Mouse (Mus musculus): ENCODE measurements around the gene Glis1. TPM values are rescaled to one million over a fixed set of nuclear protein-coding genes. Genes with fewer than 3 reads are reported as not detected.

Gene Glis1
- 4.5 and 4.9 TPM in 2 replicates for polyA plus RNA-seq (2016; fragmentation: Nextera tagmentation; extraction: Ambion mirVana)

- Histone ChIP-seq H3K4me3 (peak within 1 kb of the TSS; percentile 64), H3K27ac (no peak within 1 kb of the TSS; the same call in 1 of the 2 replicates), H3K36me3 (no peaks in the 10 kb centered on the region), H3K9ac (peak within 1 kb of the TSS; percentile 72), H3K9me3 (no peaks in the 10 kb centered on the region), H3K4me2 (replicated peaks) (peak within 1 kb of the TSS; percentile 97), H3K27me3 (replicated peaks) (peaks cover 66% of the 10 kb centered on the region), H3K4me1 (peaks cover 11% of the 10 kb centered on the region)
- WGBS = under 1% methylated on average over 108 of the region's 112 CpGs
- peak; percentile 75 for ATAC-seq (ENCODE audit: low FRiP score, low read depth)
Measured at GRCm38 (mm10) chr4:107434356-107435237, at the start of gene Glis1. Gene Glis1 (plus strand): TSS chr4:107434591.

GRCm38 (mm10) chr4:107387038-107387437 lies 47.4 kb upstream of the Glis1 start:
- 98% methylated on average over 4 of the region's 4 CpGs for WGBS
- no peak overlapping the region for H3K4me2 ChIP-seq (replicated peaks)

DNA sequence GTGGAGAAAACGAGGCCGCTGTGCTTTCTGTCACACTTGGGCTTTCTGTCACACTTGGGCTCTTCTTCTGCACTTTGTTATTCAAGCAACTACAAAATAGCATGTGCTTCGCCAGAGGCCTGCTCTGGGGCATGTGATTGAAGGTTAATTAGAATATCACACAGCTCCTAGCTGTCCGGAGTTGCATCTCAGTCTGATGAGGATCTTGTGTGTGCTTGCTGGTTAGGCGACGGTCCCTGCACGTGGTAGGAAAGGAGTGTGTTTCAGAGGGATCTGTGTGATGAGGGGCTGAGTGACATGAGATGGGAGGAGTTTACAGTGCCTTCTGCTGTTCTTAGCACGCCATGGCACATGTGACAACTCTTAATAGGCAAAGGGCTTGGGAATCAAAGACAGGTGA lies 46.9 kb upstream of the Glis1 start:
- Histone ChIP-seq H3K27ac (no peak overlapping the region), H3K36me3 (peaks cover 60% of the 10 kb centered on the region), H3K4me2 (replicated peaks) (no peak overlapping the region), H3K4me1 (no peaks in the 10 kb centered on the region), H3K27me3 (replicated peaks) (no peaks in the 10 kb centered on the region), H3K9me3 (no peaks in the 10 kb centered on the region), H3K4me3 (no peak overlapping the region), H3K9ac (no peak overlapping the region)
- WGBS = 95% methylated on average over 8 of the region's 8 CpGs
- ATAC-seq (ENCODE audit: low FRiP score, low read depth) = no peak

More at GRCm38 (mm10) chr4:107387038-107387437, 47.4 kb upstream of the Glis1 start:
- Histone ChIP-seq H3K27me3 (replicated peaks) (no peaks in the 10 kb centered on the region), H3K4me1 (no peaks in the 10 kb centered on the region), H3K4me3 (no peak overlapping the region), H3K9me3 (no peaks in the 10 kb centered on the region), H3K36me3 (peaks cover 59% of the 10 kb centered on the region), H3K9ac (no peak overlapping the region), H3K27ac (no peak overlapping the region)
- ATAC-seq (ENCODE audit: low FRiP score, low read depth) = no peak

DNA sequence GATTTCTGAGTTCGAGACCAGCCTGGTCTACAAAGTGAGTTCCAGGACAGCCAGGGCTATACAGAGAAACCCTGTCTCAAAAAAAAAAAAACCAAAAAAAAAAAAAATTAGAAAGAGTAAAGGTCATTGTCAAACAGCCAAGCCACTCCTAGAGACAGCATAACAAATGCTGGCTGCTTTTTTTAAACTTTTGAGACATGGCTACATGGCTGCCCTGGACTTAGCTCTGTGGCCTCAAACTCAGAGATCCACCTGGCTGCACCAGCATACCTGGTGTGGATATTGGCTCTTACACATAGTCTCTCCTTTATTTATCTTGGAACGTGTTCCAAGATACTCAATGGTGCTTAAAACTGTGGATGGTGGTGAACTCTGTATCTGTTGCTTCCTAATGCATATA lies 46.1 kb upstream of the Glis1 start:
- Histone ChIP-seq H3K4me3 (no peak overlapping the region), H3K9ac (no peak overlapping the region), H3K9me3 (no peaks in the 10 kb centered on the region), H3K27me3 (replicated peaks) (no peaks in the 10 kb centered on the region), H3K4me2 (replicated peaks) (no peak overlapping the region), H3K36me3 (peaks cover 58% of the 10 kb centered on the region), H3K4me1 (no peaks in the 10 kb centered on the region), H3K27ac (no peak overlapping the region)
- WGBS = 93% methylated on average over 2 of the region's 2 CpGs
- ATAC-seq (ENCODE audit: low FRiP score, low read depth) = no peak

DNA sequence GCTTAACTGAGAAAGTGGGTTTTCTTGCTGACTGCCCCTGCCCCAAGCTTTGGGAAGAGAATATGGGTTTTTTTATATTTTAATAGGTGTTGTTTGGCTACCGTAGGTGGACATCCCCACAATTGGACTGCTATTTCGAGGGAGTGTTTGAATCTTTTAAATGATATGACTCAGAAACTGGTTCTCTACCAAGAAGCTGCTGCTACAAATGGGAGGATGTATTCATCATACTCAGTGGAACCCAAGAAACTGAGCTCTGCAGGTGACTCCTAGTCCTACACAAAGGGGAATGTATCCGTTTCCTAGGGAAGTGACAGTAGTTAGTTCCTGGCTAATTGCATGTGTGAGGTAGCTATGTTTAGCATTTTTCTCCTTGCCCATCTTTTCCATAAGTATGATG lies 45.0 kb upstream of the Glis1 start:
- Histone ChIP-seq H3K27ac (no peak overlapping the region), H3K4me2 (replicated peaks) (no peak overlapping the region), H3K27me3 (replicated peaks) (no peaks in the 10 kb centered on the region), H3K36me3 (peaks cover 64% of the 10 kb centered on the region), H3K4me1 (no peaks in the 10 kb centered on the region), H3K9me3 (no peaks in the 10 kb centered on the region), H3K9ac (no peak overlapping the region), H3K4me3 (no peak overlapping the region)
- ATAC-seq (ENCODE audit: low FRiP score, low read depth) = no peak
- WGBS = 94% methylated on average over 3 of the region's 3 CpGs

- Histone ChIP-seq H3K4me2 (replicated peaks) (no peak overlapping the region), H3K9ac (no peak overlapping the region), H3K4me1 (no peaks in the 10 kb centered on the region), H3K36me3 (peaks cover 73% of the 10 kb centered on the region), H3K27ac (no peak overlapping the region), H3K27me3 (replicated peaks) (no peaks in the 10 kb centered on the region), H3K4me3 (no peak overlapping the region), H3K9me3 (no peaks in the 10 kb centered on the region)
- WGBS = 96% methylated on average over 2 of the region's 2 CpGs
- no peak for ATAC-seq (ENCODE audit: low FRiP score, low read depth)
Measured at GRCm38 (mm10) chr4:107393771-107394170, 40.6 kb upstream of the Glis1 start.

DNA sequence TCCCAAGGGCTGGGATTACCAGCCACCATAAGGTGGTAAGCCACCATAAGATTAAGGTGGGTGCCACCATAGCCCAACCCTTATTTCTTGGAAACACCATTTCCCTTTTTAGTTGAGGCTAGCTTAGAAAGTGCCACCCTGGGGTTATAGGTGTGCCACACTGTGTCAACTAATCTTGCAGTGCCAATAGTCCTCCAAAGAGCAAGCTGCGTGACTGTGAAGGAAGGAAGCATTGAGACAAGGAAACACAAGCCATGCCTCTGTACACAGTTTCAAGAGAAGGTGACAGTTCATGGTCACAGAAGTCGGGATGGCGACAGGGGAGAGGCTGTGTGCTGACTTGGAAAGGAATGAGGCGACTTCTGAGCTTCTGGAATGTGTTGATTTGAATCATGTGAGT lies 14.2 kb upstream of the Glis1 start:
- H3K36me3 ChIP-seq = peaks cover 10% of the 10 kb centered on the region

GRCm38 (mm10) chr4:107421711-107422110 lies 12.7 kb upstream of the Glis1 start:
- Histone ChIP-seq H3K4me2 (replicated peaks) (peak overlapping the region; percentile 48), H3K27ac (no peak overlapping the region), H3K9ac (no peak overlapping the region), H3K9me3 (no peaks in the 10 kb centered on the region), H3K27me3 (replicated peaks) (no peaks in the 10 kb centered on the region), H3K4me1 (peaks cover 7% of the 10 kb centered on the region), H3K4me3 (no peak overlapping the region), H3K36me3 (peaks cover 10% of the 10 kb centered on the region)
- 6% methylated on average over 14 of the region's 14 CpGs for WGBS
- no peak for ATAC-seq (ENCODE audit: low FRiP score, low read depth)

More for the DNA sequence above, 14.2 kb upstream of the Glis1 start:
- 87% methylated on average over 4 of the region's 4 CpGs for WGBS
- H3K4me3 ChIP-seq = no peak overlapping the region
- no peaks in the 10 kb centered on the region for H3K9me3 ChIP-seq
- peaks cover 7% of the 10 kb centered on the region for H3K4me1 ChIP-seq
- no peak overlapping the region for H3K9ac ChIP-seq
- no peak for ATAC-seq (ENCODE audit: low FRiP score, low read depth)
- no peak overlapping the region for H3K27ac ChIP-seq
- no peaks in the 10 kb centered on the region for H3K27me3 ChIP-seq (replicated peaks)
- no peak overlapping the region for H3K4me2 ChIP-seq (replicated peaks)

GRCm38 (mm10) chr4:107422176-107422575 lies 12.2 kb upstream of the Glis1 start:
- 23% methylated on average over 6 of the region's 6 CpGs for WGBS
- H3K4me1 ChIP-seq = peaks cover 7% of the 10 kb centered on the region
- no peak overlapping the region for H3K27ac ChIP-seq
- ATAC-seq (ENCODE audit: low FRiP score, low read depth) = no peak
- H3K9me3 ChIP-seq = no peaks in the 10 kb centered on the region
- H3K9ac ChIP-seq = no peak overlapping the region
- no peak overlapping the region for H3K4me2 ChIP-seq (replicated peaks)
- H3K36me3 ChIP-seq = peaks cover 10% of the 10 kb centered on the region
- H3K27me3 ChIP-seq (replicated peaks) = no peaks in the 10 kb centered on the region
- no peak overlapping the region for H3K4me3 ChIP-seq

GRCm38 (mm10) chr4:107425616-107426015 lies 8.8 kb upstream of the Glis1 start:
- no peak for ATAC-seq (ENCODE audit: low FRiP score, low read depth)
- Histone ChIP-seq H3K27ac (no peak overlapping the region), H3K27me3 (replicated peaks) (no peaks in the 10 kb centered on the region), H3K4me2 (replicated peaks) (no peak overlapping the region), H3K4me3 (no peak overlapping the region), H3K36me3 (no peaks in the 10 kb centered on the region), H3K9me3 (no peaks in the 10 kb centered on the region), H3K9ac (no peak overlapping the region), H3K4me1 (peaks cover 7% of the 10 kb centered on the region)
- WGBS = 91% methylated on average over 12 of the region's 12 CpGs

DNA sequence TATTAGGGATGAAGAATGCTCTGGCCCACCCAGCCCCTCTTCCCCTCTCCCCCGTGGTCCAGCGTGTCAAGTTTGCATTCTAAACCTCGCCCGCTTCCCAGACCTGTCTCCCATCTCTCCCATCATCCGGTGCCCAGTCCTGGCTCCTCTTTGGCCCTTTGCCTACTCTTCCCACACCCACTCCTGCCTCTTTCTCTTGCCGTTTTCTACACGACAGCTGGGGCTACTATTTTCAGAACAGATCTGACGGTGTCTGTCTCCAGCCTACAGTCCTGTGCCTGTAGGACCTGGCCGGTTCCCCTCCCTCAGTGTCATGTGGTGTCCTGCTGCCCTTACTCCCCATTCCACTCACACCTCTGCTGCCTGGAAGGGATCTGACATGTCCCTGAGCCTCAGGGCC lies 7.8 kb upstream of the Glis1 start:
- Histone ChIP-seq H3K9ac (no peak overlapping the region), H3K27me3 (replicated peaks) (no peaks in the 10 kb centered on the region), H3K4me1 (peaks cover 2% of the 10 kb centered on the region), H3K36me3 (no peaks in the 10 kb centered on the region), H3K27ac (no peak overlapping the region), H3K4me2 (replicated peaks) (no peak overlapping the region), H3K4me3 (no peak overlapping the region), H3K9me3 (no peaks in the 10 kb centered on the region)
- ATAC-seq (ENCODE audit: low FRiP score, low read depth) = no peak
- WGBS = 80% methylated on average over 9 of the region's 9 CpGs

GRCm38 (mm10) chr4:107432717-107433116 lies 1.7 kb upstream of the Glis1 start:
- Histone ChIP-seq H3K9me3 (no peaks in the 10 kb centered on the region), H3K4me2 (replicated peaks) (no peak overlapping the region), H3K4me3 (no peak overlapping the region), H3K27me3 (replicated peaks) (peaks cover 50% of the 10 kb centered on the region), H3K9ac (no peak overlapping the region), H3K36me3 (no peaks in the 10 kb centered on the region), H3K27ac (no peak overlapping the region), H3K4me1 (peaks cover 11% of the 10 kb centered on the region)
- 78% methylated on average over 5 of the region's 5 CpGs for WGBS
- no peak for ATAC-seq (ENCODE audit: low FRiP score, low read depth)

DNA sequence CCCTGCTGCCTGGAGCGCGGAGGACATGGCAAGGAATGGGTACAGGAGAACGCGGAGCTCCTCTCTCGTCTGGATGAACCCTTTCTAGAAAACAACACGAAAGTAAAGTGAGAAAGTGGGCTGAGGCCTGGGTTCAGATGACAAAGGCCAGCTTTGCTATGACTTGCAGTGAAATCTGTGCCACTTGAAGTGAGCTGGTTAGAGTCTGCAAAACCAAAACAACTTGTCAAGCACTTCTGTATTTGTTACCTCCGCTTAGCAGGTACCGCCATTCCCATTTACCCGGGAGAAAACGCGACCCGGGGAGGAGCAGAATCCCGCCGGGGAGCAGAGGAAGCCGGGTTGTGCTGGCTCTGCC lies 414 bp upstream of the Glis1 start:
- ATAC-seq (ENCODE audit: low FRiP score, low read depth) = no peak
- peaks cover 11% of the 10 kb centered on the region for H3K4me1 ChIP-seq
- WGBS = 6% methylated on average over 15 of the region's 15 CpGs
- peak overlapping the region; percentile 64 for H3K4me3 ChIP-seq
- no peak overlapping the region for H3K27ac ChIP-seq
- H3K4me2 ChIP-seq (replicated peaks) = peak overlapping the region; percentile 97
- no peaks in the 10 kb centered on the region for H3K36me3 ChIP-seq
- peak overlapping the region; percentile 72 for H3K9ac ChIP-seq
- H3K9me3 ChIP-seq = no peaks in the 10 kb centered on the region
- H3K27me3 ChIP-seq (replicated peaks) = peaks cover 62% of the 10 kb centered on the region
